Mouse (Mus musculus) layer of hippocampus, postnatal 36 days (tissue): ENCODE data around the gene Olfr670. TPM values are rescaled to one million over a fixed set of nuclear protein-coding genes. Genes with fewer than 3 reads are reported as not detected.
"Not testable (repeated sequence)": the region's sequence is repeated elsewhere in the genome, so short reads cannot be mapped to it uniquely, and the experiment has no call there.

Source experiments
- DNase-seq, 2 experiments: peaks; one replicate each; pipeline ENCODE4 v3.0.0; 2022
- total RNA-seq, 2 experiments: library from RNA; stranded (reverse); gene quantifications; 2 replicates each; pipeline ENCODE4 v1.2.3; 2021

The Olfr670 gene
- not detected for total RNA-seq

GRCm38 (mm10) chr7:104962520-104962919 lies at the start of gene Olfr670:
Gene Olfr670, minus strand, starts transcription at chr7:104962620.
- DNase-seq = no peak

DNA sequence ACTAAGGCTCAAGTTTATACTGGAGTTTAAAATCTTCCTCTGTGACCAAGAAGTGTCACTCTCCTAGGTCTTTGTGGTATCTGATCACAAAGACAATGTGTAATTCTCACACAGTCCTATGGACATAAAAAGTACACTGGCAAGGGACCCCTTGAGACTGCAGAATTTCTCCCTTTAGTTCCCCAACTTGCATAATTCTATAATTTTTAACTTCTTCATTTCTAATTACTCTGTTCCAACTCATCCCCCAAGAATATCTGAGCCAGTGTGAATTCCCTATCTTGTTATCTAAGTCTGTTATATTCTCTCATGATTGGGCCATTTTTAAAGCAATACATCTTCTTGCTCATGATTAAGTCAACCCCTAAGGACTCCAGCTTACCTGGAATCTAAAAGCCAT lies 39.5 kb upstream of the Olfr670 start, which contains the start of gene Olfr672:
Gene Olfr672, minus strand, starts transcription at position 101 of the 400 bp plus-strand sequence.
- DNase-seq = no peak

- DNase-seq = no peak
Observed at GRCm38 (mm10) chr7:104979026-104979425, 16.6 kb upstream of the Olfr670 start, which contains the start of gene Olfr671. Gene Olfr671, minus strand, starts transcription at chr7:104979126.

- not testable (repeated sequence) for DNase-seq
Observed at GRCm38 (mm10) chr7:104972507-104972906, 10.1 kb upstream of the Olfr670 start.

GRCm38 (mm10) chr7:104950234-104950633 lies 12.2 kb downstream of the Olfr670 start:
- not testable (repeated sequence) for DNase-seq

DNA sequence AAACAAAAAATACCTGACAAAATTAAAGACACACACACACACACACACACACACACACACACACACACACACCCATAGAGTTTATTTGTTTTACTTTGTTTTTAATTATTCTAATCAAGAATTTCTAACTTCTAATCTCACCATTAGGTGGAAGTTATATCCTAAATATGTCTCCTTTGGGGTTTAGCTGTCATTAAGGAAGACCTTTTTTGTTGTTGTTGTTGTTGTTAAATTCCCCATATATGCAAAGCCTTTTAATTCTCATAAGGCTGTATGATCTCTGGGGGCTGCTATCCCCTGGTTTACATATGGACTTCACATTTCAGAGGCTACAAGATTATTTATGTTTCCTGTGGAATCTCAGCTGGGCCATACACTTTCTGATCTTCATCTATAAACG lies 28.5 kb downstream of the Olfr670 start, which contains the start of gene Olfr669:
Gene Olfr669, plus strand, starts transcription at position 301 of the 400 bp plus-strand sequence.
- no peak for DNase-seq

DNA sequence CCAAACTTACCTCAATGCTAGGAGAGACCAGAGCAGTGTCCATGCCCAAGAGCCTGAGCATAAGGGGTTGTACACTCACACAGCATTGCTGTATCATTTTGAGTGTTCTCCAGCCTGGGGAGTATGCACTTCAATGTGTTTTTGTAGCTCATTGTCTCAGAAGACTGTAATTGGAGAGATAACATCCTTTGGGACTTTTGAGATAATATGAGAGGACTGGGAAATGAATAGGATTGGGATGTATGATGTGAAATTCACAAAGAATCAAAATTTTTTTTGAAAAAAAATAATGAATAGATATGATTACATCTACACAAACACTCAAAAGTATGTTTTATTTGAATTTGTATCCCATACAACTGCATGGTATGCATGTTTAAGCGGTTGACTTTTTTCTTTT lies 34.5 kb downstream of the Olfr670 start, which contains the start of gene Olfr668:
Gene Olfr668, minus strand, starts transcription at position 101 of the 400 bp plus-strand sequence.
- no peak for DNase-seq

DNA sequence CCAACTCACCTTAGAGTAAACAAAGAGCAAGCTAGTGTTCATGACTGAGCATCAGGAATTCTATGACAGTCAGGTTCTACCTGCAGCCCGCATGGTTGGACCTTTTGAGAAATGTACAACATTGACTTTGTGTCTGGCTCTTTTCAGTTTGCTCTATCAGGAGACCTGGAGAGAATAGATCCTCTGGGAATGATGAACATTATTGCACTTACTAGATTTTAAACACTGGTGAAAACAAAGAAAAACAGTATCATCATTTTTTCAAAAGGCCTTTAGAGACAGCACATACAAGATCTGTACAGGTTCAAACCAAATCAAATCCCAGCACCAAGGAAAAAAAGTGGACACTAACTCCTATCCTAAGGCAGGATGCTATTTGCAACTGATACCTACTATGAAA lies 41.0 kb downstream of the Olfr670 start, which contains the start of gene Olfr667:
Gene Olfr667, minus strand, starts transcription at position 101 of the 400 bp plus-strand sequence.
- DNase-seq = no peak

Other genes with a start within 250 kb of the Olfr670 start
- gene Usp17le, start 185.2 kb downstream of the Olfr670 start, total RNA-seq = not detected
- not detected for gene Usp17lb, start 120.0 kb downstream of the Olfr670 start, total RNA-seq
- not detected for gene Usp17la, start 105.6 kb downstream of the Olfr670 start, total RNA-seq
- gene Olfr665, start 84.6 kb downstream of the Olfr670 start, total RNA-seq = not detected
- gene Olfr666, start 66.7 kb downstream of the Olfr670 start, total RNA-seq = not detected
- gene Olfr667, start 41.1 kb downstream of the Olfr670 start, total RNA-seq = not detected
- not detected for gene Olfr668, start 34.6 kb downstream of the Olfr670 start, total RNA-seq
- not detected for gene Olfr669, start 28.4 kb downstream of the Olfr670 start, total RNA-seq
- gene Olfr671, start 16.5 kb upstream of the Olfr670 start, total RNA-seq = not detected
- not detected for gene Olfr672, start 39.4 kb upstream of the Olfr670 start, total RNA-seq
- not detected for gene Olfr675, start 65.8 kb upstream of the Olfr670 start, total RNA-seq
- not detected for gene Olfr676, start 70.1 kb upstream of the Olfr670 start, total RNA-seq
- gene Olfr677, start 88.8 kb upstream of the Olfr670 start, total RNA-seq = not detected
- not detected for gene Olfr678, start 101.9 kb upstream of the Olfr670 start, total RNA-seq
- gene Olfr679, start 118.6 kb upstream of the Olfr670 start, total RNA-seq = not detected
- not detected for gene Olfr680-ps1, start 130.2 kb upstream of the Olfr670 start, total RNA-seq
- gene Olfr681, start 154.2 kb upstream of the Olfr670 start, total RNA-seq = not detected
- not detected for gene Olfr683, start 184.4 kb upstream of the Olfr670 start, total RNA-seq
- not detected for gene Olfr684, start 201.0 kb upstream of the Olfr670 start, total RNA-seq
- gene Olfr685, start 223.4 kb upstream of the Olfr670 start, total RNA-seq = not detected
- gene Olfr686, start 244.9 kb upstream of the Olfr670 start, total RNA-seq = not detected